Mouse (Mus musculus) cortical plate, adult 2 months (tissue): ENCODE measurements around the gene Trim31.
A peak's percentile ranks its signal among the peaks of the same experiment; 100 is the strongest.

Experiments
- CTCF ChIP-seq: fragments of 200-500 bp; IDR thresholded peaks from 2 replicates; pipeline ENCODE4 v1.5.1; 2011; ENCODE audit warnings: mild to moderate bottlenecking, control low read depth, low read length; ENCODE audit not compliant: insufficient read depth; ENCODE audit errors: extremely low read depth
- POLR2A ChIP-seq: fragments of 200-500 bp; IDR thresholded peaks from 2 replicates; pipeline ENCODE4 v1.6.1; 2011; ENCODE audit warnings: mild to moderate bottlenecking, low read length, control low read depth; ENCODE audit not compliant: insufficient read depth; ENCODE audit errors: extremely low read depth

- peak; percentile 82 for TF ChIP-seq CTCF
- TF ChIP-seq POLR2A: no peak
Measured at GRCm38 (mm10) chr17:36915076-36915475, 17.2 kb downstream of the Trim31 start.
